Mouse (Mus musculus): ENCODE measurements at regions not wholly inside any gene's neighbourhood (a gene's known extent, or its start where the extent isn't known, plus 50 kb on each side); places are given as distances from the start of the nearest gene placed in this dataset.

DNA sequence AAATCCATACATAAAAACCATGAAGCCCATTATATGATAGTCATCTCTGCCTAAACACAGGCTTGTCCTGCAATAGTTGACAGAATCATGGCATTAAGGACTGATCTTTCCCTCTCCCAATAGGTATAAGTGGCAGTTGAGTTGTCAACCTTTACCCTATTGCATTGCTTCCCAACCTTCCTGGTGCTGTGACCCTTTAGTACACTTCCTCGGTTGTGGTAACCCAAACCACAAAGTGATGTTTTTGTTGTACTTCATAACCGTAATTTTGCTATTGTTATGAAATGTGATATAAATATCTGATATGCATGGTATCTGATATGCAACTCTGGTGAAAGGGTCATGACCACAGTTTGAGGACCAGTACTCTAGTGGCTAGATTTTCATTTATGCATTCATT, 61.4 kb downstream of the Gm4340 start:
- DNase-seq (ENCODE audit: low spot score in 2 of 2), result no peak

DNA sequence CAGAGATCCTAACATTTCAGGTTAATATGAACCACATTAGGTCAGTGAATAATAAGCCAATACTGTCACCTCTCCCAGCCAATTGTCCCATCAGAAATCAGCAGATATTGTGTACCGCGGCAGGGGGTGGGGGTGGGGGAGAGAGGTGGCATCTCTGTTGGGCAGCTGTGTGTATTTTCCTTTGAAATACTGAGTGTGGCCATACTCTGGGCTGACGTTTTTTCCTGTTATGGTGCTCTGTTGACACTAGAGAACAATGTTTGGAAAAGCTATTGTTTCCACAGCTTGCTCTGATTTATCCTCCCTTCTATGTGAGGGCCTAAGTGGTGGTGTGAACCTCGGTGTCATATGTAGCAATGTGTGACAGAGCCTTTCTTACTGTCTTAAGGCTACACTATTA, 81.0 kb downstream of the Gm4340 start:
- DNase-seq (ENCODE audit: low spot score in 2 of 2), result no peak

DNA sequence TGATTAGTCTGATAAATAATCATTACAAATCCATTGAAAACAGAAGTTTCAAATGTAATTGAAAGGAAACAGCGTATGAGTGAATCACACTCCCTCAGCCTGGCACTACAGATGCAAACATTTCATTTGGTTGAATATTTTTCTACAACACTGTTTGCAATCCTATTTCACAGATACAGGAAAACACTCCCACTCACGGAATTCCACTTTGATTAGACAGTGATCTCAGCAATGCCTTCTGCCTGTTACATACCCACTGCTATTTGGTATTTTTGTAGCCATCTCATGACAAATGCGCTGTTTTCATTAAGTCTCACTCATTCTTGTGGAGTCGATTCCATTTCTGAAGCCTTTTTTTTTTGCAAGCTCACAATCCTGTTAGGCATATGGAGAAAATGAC, 105.3 kb downstream of the Gm4340 start:
- DNase-seq (ENCODE audit: low spot score in 2 of 2), result peak in 1 of 2 experiments; percentile 67

Small RNAs in the stretch of these regions (microRNA-seq; reads per million reads assigned to microRNA genes)
- 0 reads per million in 2 experiments for gene Mir6411
